Mouse (Mus musculus) brain, adult 10 weeks (tissue): ENCODE measurements around the gene Entpd3. TPM values are rescaled to one million over a fixed set of nuclear protein-coding genes. Genes with fewer than 3 reads are reported as not detected.

Experiments
- polyA plus RNA-seq: library from polyadenylated mRNA; stranded (reverse); fragments of 350-450 nt; fragmentation: Illumina TruSeq; extraction: RNeasy Lipid Tissue Mini Kit (QIAGEN cat#74804); gene quantifications from one replicate; pipeline ENCODE4 v1.2.3, GENCODE M21; 2015; ENCODE audit warnings: low read depth, low replicate concordance

The Entpd3 gene
- polyA plus RNA-seq = 8.7 TPM

GRCm38 (mm10) chr9:120539662-120540251, at the start of gene Entpd3:
Gene Entpd3, plus strand, starts transcription at chr9:120539818.

GRCm38 (mm10) chr9:120492010-120492399, 47.6 kb upstream of the Entpd3 start, which contains the start of gene Eif1b:
Gene Eif1b, plus strand, starts transcription at chr9:120492232.

GRCm38 (mm10) chr9:120570741-120571592, 31.3 kb downstream of the Entpd3 start, which contains the start of gene Rpl14:
Gene Rpl14, plus strand, starts transcription at chr9:120571444.

Other genes with a start within 250 kb of the Entpd3 start
- 32.7 TPM for gene Myrip, start 238.3 kb upstream of the Entpd3 start, polyA plus RNA-seq
- gene Eif1b, start 47.6 kb upstream of the Entpd3 start, polyA plus RNA-seq = 241 TPM
- 579 TPM for gene Rpl14, start 31.6 kb downstream of the Entpd3 start, polyA plus RNA-seq